Mouse (Mus musculus): ENCODE results near the gene Rad51. TPM values are rescaled to one million over a fixed set of nuclear protein-coding genes. Genes with fewer than 3 reads are reported as not detected.

Gene Rad51
- 79.2 and 82.1 TPM in 2 replicates for polyA plus RNA-seq (2014; fragmentation: Nextera tagmentation; extraction: Ambion mirVana)

DNA sequence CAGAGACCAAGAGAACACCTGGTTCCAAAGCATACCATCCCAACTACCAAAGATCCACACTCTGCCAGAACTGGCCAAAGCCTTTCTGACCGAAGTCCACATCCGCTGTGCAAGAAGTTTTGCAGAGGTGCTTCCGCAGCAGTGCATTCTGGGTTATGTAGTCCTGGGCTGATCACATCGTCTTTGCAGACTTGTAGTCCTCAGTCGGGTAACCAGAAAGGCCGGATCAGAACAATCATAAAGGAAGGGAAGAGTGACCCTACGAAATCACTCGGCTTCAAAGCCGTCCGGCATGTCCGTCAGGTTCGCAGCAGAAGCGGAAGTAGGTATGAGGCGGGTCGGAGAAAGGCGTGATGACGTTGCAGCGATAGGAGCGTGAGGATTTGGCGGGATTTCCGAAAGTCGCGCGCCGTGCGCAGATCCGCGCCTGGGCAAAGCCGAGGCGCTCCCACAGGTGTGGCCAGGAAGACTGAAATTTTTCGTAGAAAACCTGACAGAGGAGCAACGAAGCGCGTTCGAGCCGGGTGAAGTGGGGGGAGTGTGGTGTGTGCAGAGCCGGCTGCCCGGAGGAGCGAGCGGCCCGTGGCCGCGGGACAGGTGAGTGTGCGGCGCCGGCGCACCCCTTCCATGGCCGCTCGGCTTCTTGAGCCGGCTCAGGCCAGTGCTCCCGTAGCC, at the start of gene Rad51:
Gene Rad51 (plus strand): TSS at position 356 of the 675 bp plus-strand sequence.
- Histone ChIP-seq H3K36me3 (replicated peaks; ENCODE audit: control insufficient read depth, insufficient read depth, low read depth, low read length) (no peaks in the 10 kb centered on the region), H3K4me2 (ENCODE audit: low read depth, low read length) (peak within 1 kb of the TSS; percentile 92), H3K9ac (replicated peaks; ENCODE audit: low read length) (peak within 1 kb of the TSS; percentile 87), H3K27me3 (ENCODE audit: control insufficient read depth, insufficient read depth, low read length) (no peaks in the 10 kb centered on the region), H3K27ac (replicated peaks; ENCODE audit: low read depth, low read length) (peak within 1 kb of the TSS; percentile 86), H3K4me1 (ENCODE audit: control insufficient read depth, insufficient read depth, low read length) (no peaks in the 10 kb centered on the region), H3K4me3 (ENCODE audit: low read depth, low read length) (peak within 1 kb of the TSS; percentile 78), H3K9me3 (replicated peaks; ENCODE audit: control insufficient read depth, low read length) (no peaks in the 10 kb centered on the region)
- ATAC-seq (replicated peaks; ENCODE audit: insufficient number of reproducible peaks, low FRiP score, low TSS enrichment, low read depth) (peak; percentile 88), DNase-seq (ENCODE audit: low spot score) (peak; percentile 92)
- WGBS: under 1% methylated on average over 51 of the region's 51 CpGs

DNA sequence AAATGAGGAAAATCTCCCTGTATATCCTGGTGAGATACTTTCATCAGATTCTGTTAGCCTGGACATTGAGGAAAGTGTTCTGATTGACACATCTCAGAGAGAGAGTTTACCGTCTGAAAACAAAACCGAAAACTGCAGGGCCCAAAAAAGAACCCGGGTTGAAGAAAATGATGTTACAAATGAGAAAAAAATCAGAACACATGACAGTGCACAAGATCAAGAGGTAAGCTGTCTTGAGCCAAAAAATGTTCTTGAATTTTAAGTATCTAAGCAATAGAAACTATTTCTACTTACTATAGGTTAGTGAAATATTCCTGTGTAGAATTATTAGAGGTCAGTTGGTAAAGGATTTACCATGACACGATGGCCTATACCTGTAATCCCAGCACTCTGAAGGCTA, 40.2 kb upstream of the Rad51 start:
- Histone ChIP-seq H3K9me3 (replicated peaks; ENCODE audit: control insufficient read depth, low read length) (no peaks in the 10 kb centered on the region), H3K9ac (replicated peaks; ENCODE audit: low read length) (no peak overlapping the region), H3K36me3 (replicated peaks; ENCODE audit: control insufficient read depth, insufficient read depth, low read depth, low read length) (no peaks in the 10 kb centered on the region), H3K4me1 (ENCODE audit: control insufficient read depth, insufficient read depth, low read length) (no peaks in the 10 kb centered on the region), H3K4me2 (ENCODE audit: low read depth, low read length) (no peak overlapping the region), H3K27me3 (ENCODE audit: control insufficient read depth, insufficient read depth, low read length) (no peaks in the 10 kb centered on the region), H3K27ac (replicated peaks; ENCODE audit: low read depth, low read length) (no peak overlapping the region), H3K4me3 (ENCODE audit: low read depth, low read length) (no peak overlapping the region)
- DNase-seq (ENCODE audit: low spot score) (no peak), ATAC-seq (replicated peaks; ENCODE audit: insufficient number of reproducible peaks, low FRiP score, low TSS enrichment, low read depth) (no peak)
- 90% methylated on average over 4 of the region's 4 CpGs for WGBS

- no peak overlapping the region for H3K4me3 ChIP-seq (ENCODE audit: low read depth, low read length)
- H3K27ac ChIP-seq (replicated peaks; ENCODE audit: low read depth, low read length): no peak overlapping the region
- no peak overlapping the region for H3K4me2 ChIP-seq (ENCODE audit: low read depth, low read length)
- no peaks in the 10 kb centered on the region for H3K9me3 ChIP-seq (replicated peaks; ENCODE audit: control insufficient read depth, low read length)
- no peaks in the 10 kb centered on the region for H3K27me3 ChIP-seq (ENCODE audit: control insufficient read depth, insufficient read depth, low read length)
- H3K9ac ChIP-seq (replicated peaks; ENCODE audit: low read length): no peak overlapping the region
- ATAC-seq (replicated peaks; ENCODE audit: insufficient number of reproducible peaks, low FRiP score, low TSS enrichment, low read depth): no peak
- no peaks in the 10 kb centered on the region; the same call in none of the 2 replicates for H3K36me3 ChIP-seq (replicated peaks; ENCODE audit: control insufficient read depth, insufficient read depth, low read depth, low read length)
- H3K4me1 ChIP-seq (ENCODE audit: control insufficient read depth, insufficient read depth, low read length): no peaks in the 10 kb centered on the region
- DNase-seq (ENCODE audit: low spot score): no peak
- WGBS: 86% methylated on average over 2 of the region's 2 CpGs
These were observed 26.4 kb upstream of the Rad51 start for GRCm38 (mm10) chr2:119086156-119086555.

GRCm38 (mm10) chr2:119101552-119101951, 11.0 kb upstream of the Rad51 start:
- H3K36me3 ChIP-seq (replicated peaks; ENCODE audit: control insufficient read depth, insufficient read depth, low read depth, low read length): no peaks in the 10 kb centered on the region
- no peaks in the 10 kb centered on the region for H3K9me3 ChIP-seq (replicated peaks; ENCODE audit: control insufficient read depth, low read length)
- no peaks in the 10 kb centered on the region for H3K4me1 ChIP-seq (ENCODE audit: control insufficient read depth, insufficient read depth, low read length)
- no peak overlapping the region for H3K4me3 ChIP-seq (ENCODE audit: low read depth, low read length)
- no peak overlapping the region for H3K9ac ChIP-seq (replicated peaks; ENCODE audit: low read length)
- H3K27ac ChIP-seq (replicated peaks; ENCODE audit: low read depth, low read length): no peak overlapping the region
- DNase-seq (ENCODE audit: low spot score): no peak
- H3K27me3 ChIP-seq (ENCODE audit: control insufficient read depth, insufficient read depth, low read length): no peaks in the 10 kb centered on the region
- no peak overlapping the region for H3K4me2 ChIP-seq (ENCODE audit: low read depth, low read length)
- ATAC-seq (replicated peaks; ENCODE audit: insufficient number of reproducible peaks, low FRiP score, low TSS enrichment, low read depth): no peak

DNA sequence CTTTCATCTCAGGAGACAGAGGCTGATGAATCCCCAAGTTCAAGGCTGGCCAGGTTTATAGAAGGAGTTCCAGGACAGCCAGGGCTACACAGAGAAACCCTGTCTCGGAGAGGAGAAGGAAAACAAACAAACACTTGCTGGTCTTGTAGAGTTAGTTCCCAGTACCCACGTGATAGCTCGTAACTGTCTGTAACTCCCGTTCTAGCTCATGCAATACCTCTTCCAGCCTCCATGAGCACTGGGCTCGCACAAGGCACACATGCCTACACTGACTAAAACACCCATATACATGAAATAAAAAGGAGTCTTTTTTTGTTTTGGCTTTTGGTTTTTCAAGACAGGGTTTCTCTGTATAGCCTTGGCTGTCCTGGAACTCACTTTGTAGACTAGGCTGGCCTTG, 6.0 kb upstream of the Rad51 start:
- Histone ChIP-seq H3K9me3 (replicated peaks; ENCODE audit: control insufficient read depth, low read length) (no peaks in the 10 kb centered on the region), H3K9ac (replicated peaks; ENCODE audit: low read length) (no peak overlapping the region), H3K36me3 (replicated peaks; ENCODE audit: control insufficient read depth, insufficient read depth, low read depth, low read length) (no peaks in the 10 kb centered on the region), H3K4me2 (ENCODE audit: low read depth, low read length) (no peak overlapping the region), H3K27ac (replicated peaks; ENCODE audit: low read depth, low read length) (no peak overlapping the region), H3K4me3 (ENCODE audit: low read depth, low read length) (no peak overlapping the region), H3K4me1 (ENCODE audit: control insufficient read depth, insufficient read depth, low read length) (no peaks in the 10 kb centered on the region), H3K27me3 (ENCODE audit: control insufficient read depth, insufficient read depth, low read length) (no peaks in the 10 kb centered on the region)
- 81% methylated on average over 5 of the region's 5 CpGs for WGBS
- ATAC-seq (replicated peaks; ENCODE audit: insufficient number of reproducible peaks, low FRiP score, low TSS enrichment, low read depth): no peak
- DNase-seq (ENCODE audit: low spot score): no peak

- no peak overlapping the region for H3K9ac ChIP-seq (replicated peaks; ENCODE audit: low read length)
- no peak overlapping the region for H3K4me3 ChIP-seq (ENCODE audit: low read depth, low read length)
- no peaks in the 10 kb centered on the region for H3K27me3 ChIP-seq (ENCODE audit: control insufficient read depth, insufficient read depth, low read length)
- H3K9me3 ChIP-seq (replicated peaks; ENCODE audit: control insufficient read depth, low read length): no peaks in the 10 kb centered on the region
- WGBS: 67% methylated on average over 4 of the region's 4 CpGs
- H3K4me1 ChIP-seq (ENCODE audit: control insufficient read depth, insufficient read depth, low read length): no peaks in the 10 kb centered on the region
- H3K36me3 ChIP-seq (replicated peaks; ENCODE audit: control insufficient read depth, insufficient read depth, low read depth, low read length): no peaks in the 10 kb centered on the region
- no peak for ATAC-seq (replicated peaks; ENCODE audit: insufficient number of reproducible peaks, low FRiP score, low TSS enrichment, low read depth)
- DNase-seq (ENCODE audit: low spot score): peak; percentile 67
- H3K27ac ChIP-seq (replicated peaks; ENCODE audit: low read depth, low read length): no peak overlapping the region
- H3K4me2 ChIP-seq (ENCODE audit: low read depth, low read length): no peak overlapping the region
These were observed 4.0 kb upstream of the Rad51 start for GRCm38 (mm10) chr2:119108554-119108953.

DNA sequence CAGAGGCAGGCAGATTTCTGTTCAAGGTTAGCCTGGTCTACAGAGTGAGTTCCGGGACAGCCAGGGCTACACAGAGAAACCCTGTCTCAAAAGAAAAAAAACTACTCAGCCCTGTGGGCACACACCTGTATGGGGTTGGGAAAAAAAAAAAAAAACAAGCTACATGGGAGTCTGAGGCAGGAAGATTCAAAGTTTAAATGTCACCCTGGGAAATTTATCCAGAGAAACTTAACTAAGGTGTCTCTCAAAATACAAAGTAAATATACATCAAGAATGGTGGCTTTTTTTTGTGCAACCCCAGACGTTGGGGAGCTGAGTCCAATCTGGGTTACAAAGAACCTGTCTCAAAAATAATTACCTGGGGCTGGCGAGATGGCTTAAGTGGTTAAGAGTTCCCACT, 1.5 kb upstream of the Rad51 start:
- WGBS: 87% methylated on average over 3 of the region's 3 CpGs
- Histone ChIP-seq H3K9ac (replicated peaks; ENCODE audit: low read length) (no peak overlapping the region), H3K4me1 (ENCODE audit: control insufficient read depth, insufficient read depth, low read length) (no peaks in the 10 kb centered on the region), H3K9me3 (replicated peaks; ENCODE audit: control insufficient read depth, low read length) (no peaks in the 10 kb centered on the region), H3K27me3 (ENCODE audit: control insufficient read depth, insufficient read depth, low read length) (no peaks in the 10 kb centered on the region), H3K27ac (replicated peaks; ENCODE audit: low read depth, low read length) (no peak overlapping the region), H3K36me3 (replicated peaks; ENCODE audit: control insufficient read depth, insufficient read depth, low read depth, low read length) (no peaks in the 10 kb centered on the region), H3K4me2 (ENCODE audit: low read depth, low read length) (no peak overlapping the region), H3K4me3 (ENCODE audit: low read depth, low read length) (no peak overlapping the region)
- DNase-seq (ENCODE audit: low spot score): no peak
- ATAC-seq (replicated peaks; ENCODE audit: insufficient number of reproducible peaks, low FRiP score, low TSS enrichment, low read depth): no peak

- Histone ChIP-seq H3K27me3 (ENCODE audit: control insufficient read depth, insufficient read depth, low read length) (no peaks in the 10 kb centered on the region), H3K4me3 (ENCODE audit: low read depth, low read length) (peak overlapping the region; percentile 78), H3K4me2 (ENCODE audit: low read depth, low read length) (peak overlapping the region; percentile 92), H3K36me3 (replicated peaks; ENCODE audit: control insufficient read depth, insufficient read depth, low read depth, low read length) (no peaks in the 10 kb centered on the region), H3K27ac (replicated peaks; ENCODE audit: low read depth, low read length) (0 out of 2 replicates have a peak overlapping the region, but pooled peaks have one; percentile 86), H3K9me3 (replicated peaks; ENCODE audit: control insufficient read depth, low read length) (no peaks in the 10 kb centered on the region), H3K9ac (replicated peaks; ENCODE audit: low read length) (peak overlapping the region; percentile 87), H3K4me1 (ENCODE audit: control insufficient read depth, insufficient read depth, low read length) (no peaks in the 10 kb centered on the region)
- DNase-seq (ENCODE audit: low spot score) (peak; percentile 23), ATAC-seq (replicated peaks; ENCODE audit: insufficient number of reproducible peaks, low FRiP score, low TSS enrichment, low read depth) (peak; percentile 2; the same call in 1 of the 2 replicates)
- WGBS: 14% methylated on average over 20 of the region's 20 CpGs
These were observed 730 bp downstream of the Rad51 start for GRCm38 (mm10) chr2:119113121-119113925.
